Mouse (Mus musculus) megakaryocyte, embryonic 14.5 days (primary cell): Measurements from ENCODE around the gene Bcdin3d.

Experiments
- FLI1 ChIP-seq: IDR thresholded peaks from 2 replicates; pipeline ENCODE4 v1.6.1; 2012; ENCODE audit warnings: low read length, inconsistent platforms, mixed read lengths
- GATA1 ChIP-seq: IDR thresholded peaks from 3 replicates; pipeline ENCODE4 v1.6.1; 2012; ENCODE audit warnings: mixed read lengths, low read length, inconsistent platforms, borderline replicate concordance

DNA sequence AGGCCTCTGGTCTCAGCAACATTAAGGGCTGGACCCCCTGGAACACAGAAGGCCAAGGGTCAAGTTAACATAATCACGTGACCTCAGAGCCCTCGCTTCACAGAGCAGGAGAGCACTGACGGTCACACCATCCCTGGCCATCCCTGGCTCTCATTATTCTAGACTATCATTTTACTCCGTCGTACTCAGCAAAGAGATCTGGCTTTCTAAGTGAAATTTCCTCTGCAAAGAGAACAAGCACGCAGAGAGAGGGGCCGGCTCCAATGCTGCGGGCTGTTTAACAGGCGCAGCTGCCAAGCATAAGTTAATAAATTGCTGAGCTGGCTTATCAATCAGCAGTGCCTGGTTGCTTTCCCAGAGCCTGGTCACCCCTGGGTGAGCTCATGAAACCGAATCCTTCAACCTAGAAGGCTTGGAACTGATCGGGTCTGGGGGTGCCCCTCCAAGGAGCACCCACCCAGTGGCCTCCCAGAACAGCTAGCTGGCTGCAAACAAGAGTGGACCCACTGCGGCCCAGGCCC, 27.8 kb upstream of the Bcdin3d start:
- TF ChIP-seq GATA1 = no peak
- TF ChIP-seq FLI1 = no peak
